Mouse (Mus musculus) megakaryocyte, embryonic 14.5 days (primary cell): ENCODE measurements around the gene E330017A01Rik. TPM values are rescaled to one million over a fixed set of nuclear protein-coding genes. Genes with fewer than 3 reads are reported as not detected.

Experiments
- H3K27me3 ChIP-seq: replicated peaks from 2 replicates; pipeline ENCODE3; 2012; ENCODE audit warnings: inconsistent platforms
- H3K36me3 ChIP-seq: replicated peaks from 2 replicates; pipeline ENCODE3; 2012; ENCODE audit warnings: low read length, inconsistent platforms, mixed read lengths
- H3K4me1 ChIP-seq: 2 replicates; pipeline ENCODE4 v1.6.1; 2012; ENCODE audit warnings: inconsistent platforms
- H3K4me3 ChIP-seq: replicated peaks from 2 replicates; pipeline ENCODE3; 2012; ENCODE audit warnings: moderate library complexity, mild to moderate bottlenecking, inconsistent platforms
- H3K9me3 ChIP-seq: 2 replicates; pipeline ENCODE4 v1.6.1; 2012; ENCODE audit warnings: inconsistent platforms
- FLI1 ChIP-seq: IDR thresholded peaks from 2 replicates; pipeline ENCODE4 v1.6.1; 2012; ENCODE audit warnings: low read length, inconsistent platforms, mixed read lengths
- GATA1 ChIP-seq: IDR thresholded peaks from 3 replicates; pipeline ENCODE4 v1.6.1; 2012; ENCODE audit warnings: mixed read lengths, low read length, inconsistent platforms, borderline replicate concordance
- polyA plus RNA-seq: library from polyadenylated mRNA; stranded (reverse); fragments of >175 nt; gene quantifications from 2 replicates; pipeline ENCODE4 v1.2.3, GENCODE M21; 2012; ENCODE audit warnings: low replicate concordance; ENCODE audit not compliant: insufficient read depth

The E330017A01Rik gene
- polyA plus RNA-seq, 1 experiment = not detected

- H3K27me3 ChIP-seq = no peaks in the 10 kb centered on the region
- H3K36me3 ChIP-seq = no peaks in the 10 kb centered on the region
- peaks cover 42% of the 10 kb centered on the region for H3K4me1 ChIP-seq
- H3K4me3 ChIP-seq = no peak overlapping the region
- H3K9me3 ChIP-seq = no peaks in the 10 kb centered on the region
- TF ChIP-seq GATA1 = no peak
Observed at GRCm38 (mm10) chr16:58663816-58664215, 25.3 kb upstream of the E330017A01Rik start.

GRCm38 (mm10) chr16:58663021-58663420, 24.5 kb upstream of the E330017A01Rik start:
- H3K9me3 ChIP-seq = no peaks in the 10 kb centered on the region
- no peaks in the 10 kb centered on the region for H3K36me3 ChIP-seq
- H3K27me3 ChIP-seq = no peaks in the 10 kb centered on the region
- TF ChIP-seq GATA1 (no peak), FLI1 (no peak)
- no peak overlapping the region for H3K4me3 ChIP-seq
- peaks cover 40% of the 10 kb centered on the region for H3K4me1 ChIP-seq

- no peaks in the 10 kb centered on the region for H3K27me3 ChIP-seq
- TF ChIP-seq GATA1 (no peak), FLI1 (no peak)
- peaks cover 47% of the 10 kb centered on the region for H3K4me1 ChIP-seq
- no peaks in the 10 kb centered on the region for H3K36me3 ChIP-seq
- peak overlapping the region; percentile 86 for H3K4me3 ChIP-seq
- no peaks in the 10 kb centered on the region for H3K9me3 ChIP-seq
Observed at GRCm38 (mm10) chr16:58662287-58662791, 23.8 kb upstream of the E330017A01Rik start.

- H3K4me1 ChIP-seq = peaks cover 49% of the 10 kb centered on the region
- no peaks in the 10 kb centered on the region for H3K27me3 ChIP-seq
- peak overlapping the region; percentile 86 for H3K4me3 ChIP-seq
- no peak for TF ChIP-seq FLI1
- TF ChIP-seq GATA1 = no peak
- H3K9me3 ChIP-seq = no peaks in the 10 kb centered on the region
- H3K36me3 ChIP-seq = no peaks in the 10 kb centered on the region
Observed at GRCm38 (mm10) chr16:58661826-58662225, 23.3 kb upstream of the E330017A01Rik start.

- no peak for TF ChIP-seq FLI1
- no peak for TF ChIP-seq GATA1
- Histone ChIP-seq H3K9me3 (no peaks in the 10 kb centered on the region), H3K4me3 (no peak overlapping the region), H3K4me1 (peaks cover 53% of the 10 kb centered on the region), H3K27me3 (no peaks in the 10 kb centered on the region), H3K36me3 (no peaks in the 10 kb centered on the region)
Observed at GRCm38 (mm10) chr16:58658668-58659067, 20.1 kb upstream of the E330017A01Rik start.

GRCm38 (mm10) chr16:58656526-58656925, 18.0 kb upstream of the E330017A01Rik start:
- H3K27me3 ChIP-seq = no peaks in the 10 kb centered on the region
- H3K36me3 ChIP-seq = no peaks in the 10 kb centered on the region
- no peak for TF ChIP-seq GATA1
- no peak for TF ChIP-seq FLI1
- no peaks in the 10 kb centered on the region for H3K9me3 ChIP-seq
- no peak overlapping the region for H3K4me3 ChIP-seq
- peaks cover 32% of the 10 kb centered on the region for H3K4me1 ChIP-seq

- Histone ChIP-seq H3K27me3 (no peaks in the 10 kb centered on the region), H3K4me3 (no peak overlapping the region), H3K36me3 (no peaks in the 10 kb centered on the region), H3K4me1 (peaks cover 25% of the 10 kb centered on the region), H3K9me3 (no peaks in the 10 kb centered on the region)
- TF ChIP-seq GATA1 (no peak), FLI1 (no peak)
Observed at GRCm38 (mm10) chr16:58655751-58656150, 17.2 kb upstream of the E330017A01Rik start.

GRCm38 (mm10) chr16:58649979-58650378, 11.4 kb upstream of the E330017A01Rik start:
- TF ChIP-seq FLI1 (no peak), GATA1 (no peak)
- H3K27me3 ChIP-seq = no peaks in the 10 kb centered on the region
- H3K4me1 ChIP-seq = no peaks in the 10 kb centered on the region; the same call in 1 of the 2 replicates
- no peak overlapping the region for H3K4me3 ChIP-seq
- H3K9me3 ChIP-seq = no peaks in the 10 kb centered on the region
- no peaks in the 10 kb centered on the region for H3K36me3 ChIP-seq

GRCm38 (mm10) chr16:58638016-58638415, 523 bp downstream of the E330017A01Rik start:
- no peaks in the 10 kb centered on the region for H3K9me3 ChIP-seq
- no peaks in the 10 kb centered on the region for H3K27me3 ChIP-seq
- H3K4me3 ChIP-seq = no peak overlapping the region
- peaks cover 31% of the 10 kb centered on the region for H3K4me1 ChIP-seq
- TF ChIP-seq GATA1 = no peak
- no peak for TF ChIP-seq FLI1
- no peaks in the 10 kb centered on the region for H3K36me3 ChIP-seq

- no peaks in the 10 kb centered on the region for H3K9me3 ChIP-seq
- H3K4me3 ChIP-seq = no peak overlapping the region
- H3K36me3 ChIP-seq = no peaks in the 10 kb centered on the region
- no peaks in the 10 kb centered on the region for H3K27me3 ChIP-seq
- TF ChIP-seq FLI1 (no peak), GATA1 (no peak)
- H3K4me1 ChIP-seq = peaks cover 31% of the 10 kb centered on the region
Observed at GRCm38 (mm10) chr16:58637448-58637847, 1.1 kb downstream of the E330017A01Rik start.

GRCm38 (mm10) chr16:58635866-58636265, 2.7 kb downstream of the E330017A01Rik start:
- no peak overlapping the region for H3K4me3 ChIP-seq
- no peak for TF ChIP-seq FLI1
- no peak for TF ChIP-seq GATA1
- peaks cover 31% of the 10 kb centered on the region for H3K4me1 ChIP-seq

More at GRCm38 (mm10) chr16:58635866-58636265, 2.7 kb downstream of the E330017A01Rik start:
- Histone ChIP-seq H3K9me3 (no peaks in the 10 kb centered on the region), H3K36me3 (no peaks in the 10 kb centered on the region), H3K27me3 (no peaks in the 10 kb centered on the region)
